Mouse (Mus musculus) cerebellum, adult 9-11 months (tissue): Measurements from ENCODE around the gene Plin2.
"Not testable (repeated sequence)": the region's sequence is repeated elsewhere in the genome, so short reads cannot be mapped to it uniquely, and the experiment has no call there.

Experiments
- DNase-seq: peaks from one replicate; pipeline ENCODE4 v3.0.0; 2022

Plin2 gene

DNA sequence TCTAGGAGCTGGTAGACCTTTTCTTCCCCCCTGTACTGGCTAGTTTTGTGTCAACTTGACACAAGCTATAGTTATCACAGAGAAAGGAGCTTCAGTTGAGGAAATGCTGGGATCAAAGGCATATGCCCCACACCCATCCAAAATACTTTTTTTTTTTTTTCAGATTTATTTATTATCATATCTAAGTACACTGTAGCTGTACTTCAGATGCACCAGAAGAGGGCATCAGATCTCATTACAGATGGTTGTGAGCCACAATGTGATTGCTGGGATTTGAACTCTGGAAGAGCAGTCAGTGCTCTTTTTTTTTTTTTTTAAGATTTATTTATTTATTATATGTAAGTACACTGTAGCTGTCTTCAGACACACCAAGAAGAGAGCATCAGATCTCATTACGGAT, 47.3 kb downstream of the Plin2 start:
- not testable (repeated sequence) for DNase-seq

GRCm38 (mm10) chr4:86622116-86622515, 47.7 kb downstream of the Plin2 start:
- no peak for DNase-seq

- no peak for DNase-seq
These were observed 49.4 kb downstream of the Plin2 start for GRCm38 (mm10) chr4:86620506-86620905.

DNA sequence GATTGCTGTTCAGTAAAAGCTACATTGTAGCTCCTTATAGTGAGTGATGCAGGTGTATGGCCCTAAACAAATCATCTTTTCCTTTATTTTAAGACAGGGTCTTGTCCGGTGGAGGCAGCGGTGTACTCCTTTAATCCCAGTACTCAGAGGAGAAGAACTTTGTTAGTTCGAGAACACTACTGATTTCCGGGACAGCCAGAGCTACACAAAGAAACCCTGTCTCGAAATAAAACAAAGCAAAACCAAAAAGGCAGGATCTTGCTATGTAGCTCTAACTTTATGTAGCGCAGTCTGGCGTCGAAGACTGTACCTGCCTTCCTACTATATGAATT, 57.6 kb downstream of the Plin2 start:
- no peak for DNase-seq

- DNase-seq, result peak; percentile 96
These were observed 58.2 kb downstream of the Plin2 start, which contains the start of gene Haus6 for GRCm38 (mm10) chr4:86611524-86612288. Haus6 (minus strand) TSS chr4:86612055.
